Mouse (Mus musculus): ENCODE data around the gene Srpk3. TPM values are rescaled to one million over a fixed set of nuclear protein-coding genes. Genes with fewer than 3 reads are reported as not detected.

The Srpk3 gene
- polyA plus RNA-seq, 1 experiment: 23.5 TPM

DNA sequence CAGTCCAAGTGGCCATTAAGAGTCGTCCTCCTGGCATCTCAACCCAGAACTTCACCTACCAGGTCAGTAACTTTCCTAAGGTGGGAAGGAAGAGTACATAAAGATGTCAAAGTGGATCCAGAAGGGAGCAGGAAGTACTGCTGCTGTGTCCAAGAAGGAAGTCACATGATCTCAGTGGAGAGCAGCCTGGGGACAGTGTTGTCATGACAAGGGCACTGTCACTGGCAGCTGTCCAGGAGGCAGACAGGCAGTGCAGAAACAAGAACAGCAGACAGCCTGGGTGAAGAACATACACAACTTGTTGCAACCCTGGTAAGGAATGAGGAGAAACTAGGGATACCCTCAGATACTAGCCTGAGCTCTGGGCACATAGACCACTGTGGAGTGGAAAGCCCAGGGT, 8.9 kb upstream of the Srpk3 start:
- no peak overlapping the region for H3K4me3 ChIP-seq (ENCODE audit: insufficient read depth, low read length)
- TF ChIP-seq POLR2A (IDR thresholded peaks at IDR 0.05; ENCODE audit: extremely low read depth, insufficient read depth, low read length): no peak
- no peak for TF ChIP-seq CTCF (IDR thresholded peaks at IDR 0.05; ENCODE audit: extremely low read depth, insufficient read depth, low read length)
- H3K27ac ChIP-seq (ENCODE audit: insufficient read depth, low read length): no peak overlapping the region
- H3K4me1 ChIP-seq (ENCODE audit: control insufficient read depth, insufficient read depth, low read length): no peaks in the 10 kb centered on the region

DNA sequence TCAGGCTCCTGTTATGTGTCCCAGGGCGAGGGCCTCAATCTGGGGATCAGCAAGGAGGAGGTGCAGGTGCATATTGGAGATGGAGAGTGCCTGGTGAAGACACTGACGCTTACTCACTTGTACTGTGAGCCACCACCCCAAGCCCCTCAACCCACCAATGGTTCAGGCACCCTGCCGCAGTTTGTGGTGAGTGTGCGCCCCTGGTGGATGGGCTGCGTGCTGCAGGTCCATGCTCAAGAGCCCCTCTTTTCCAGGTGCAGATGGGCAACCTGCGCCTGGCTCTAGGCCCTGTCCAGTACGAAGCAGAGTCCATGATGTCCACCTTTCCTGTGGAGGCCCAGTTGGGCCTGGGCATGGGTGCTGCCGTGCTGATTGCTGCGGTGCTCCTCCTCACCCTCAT, 6.9 kb upstream of the Srpk3 start:
- no peak for TF ChIP-seq POLR2A (IDR thresholded peaks at IDR 0.05; ENCODE audit: extremely low read depth, insufficient read depth, low read length)
- TF ChIP-seq CTCF (IDR thresholded peaks at IDR 0.05; ENCODE audit: extremely low read depth, insufficient read depth, low read length): peak; percentile 42
- H3K4me3 ChIP-seq (ENCODE audit: insufficient read depth, low read length): no peak overlapping the region
- H3K4me1 ChIP-seq (ENCODE audit: control insufficient read depth, insufficient read depth, low read length): no peaks in the 10 kb centered on the region
- no peak overlapping the region for H3K27ac ChIP-seq (ENCODE audit: insufficient read depth, low read length)

DNA sequence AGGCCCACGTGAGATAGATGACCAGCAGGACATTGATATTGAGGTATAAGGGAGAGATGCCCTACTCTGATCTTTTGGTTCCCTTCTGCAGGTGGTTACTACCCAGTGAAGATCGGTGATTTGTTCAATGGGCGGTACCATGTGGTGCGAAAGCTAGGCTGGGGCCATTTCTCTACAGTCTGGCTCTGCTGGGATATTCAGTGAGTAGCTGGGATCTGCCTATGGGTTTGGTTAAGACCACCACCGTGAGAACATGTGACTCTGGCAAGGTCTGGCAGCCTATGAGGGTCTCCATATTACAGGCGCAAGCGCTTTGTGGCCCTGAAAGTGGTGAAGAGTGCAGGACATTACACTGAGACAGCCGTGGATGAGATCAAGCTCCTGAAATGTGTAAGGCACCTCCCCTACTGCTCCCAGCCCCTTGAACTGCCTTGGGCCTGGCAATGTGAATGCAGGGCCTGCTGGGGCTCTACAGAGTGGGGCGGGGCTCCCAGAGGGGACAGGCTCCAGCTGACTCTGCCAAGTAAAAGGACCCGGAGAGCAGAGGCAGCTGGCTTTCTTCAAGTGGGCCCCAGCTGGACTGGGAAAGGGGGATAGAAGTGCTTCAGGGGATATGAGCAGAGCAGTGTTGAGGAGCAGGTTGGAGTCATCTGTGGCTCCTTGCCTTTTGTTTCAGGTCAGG, 738 bp downstream of the Srpk3 start:
- Histone ChIP-seq H3K4me3 (ENCODE audit: insufficient read depth, low read length) (0 out of 2 replicates have a peak overlapping the region, but pooled peaks have one; percentile 5), H3K27ac (ENCODE audit: insufficient read depth, low read length) (peak overlapping the region; percentile 78), H3K4me1 (ENCODE audit: control insufficient read depth, insufficient read depth, low read length) (peaks cover 4% of the 10 kb centered on the region)
- no peak for TF ChIP-seq POLR2A (IDR thresholded peaks at IDR 0.05; ENCODE audit: extremely low read depth, insufficient read depth, low read length)
- TF ChIP-seq CTCF (IDR thresholded peaks at IDR 0.05; ENCODE audit: extremely low read depth, insufficient read depth, low read length): no peak

DNA sequence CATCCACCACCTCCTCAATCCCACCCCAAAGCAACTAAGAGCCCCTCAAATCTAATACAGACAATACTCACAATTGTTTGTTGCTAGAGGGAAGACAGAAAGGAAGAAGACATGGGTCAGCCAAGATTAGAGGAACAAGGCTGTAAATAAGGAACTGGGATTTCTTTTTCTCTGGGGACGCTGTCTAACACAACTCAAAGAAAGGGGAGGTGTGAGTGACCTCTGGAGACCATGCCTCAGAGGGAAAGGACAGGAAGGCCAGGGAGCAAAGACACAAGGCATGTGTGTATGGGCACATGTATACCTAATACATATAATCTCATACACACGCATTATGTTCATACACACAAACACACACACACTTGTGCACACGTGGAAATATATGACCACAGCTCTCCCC, 8.0 kb downstream of the Srpk3 start:
- TF ChIP-seq CTCF (IDR thresholded peaks at IDR 0.05; ENCODE audit: extremely low read depth, insufficient read depth, low read length) (no peak), POLR2A (IDR thresholded peaks at IDR 0.05; ENCODE audit: extremely low read depth, insufficient read depth, low read length) (no peak)
- Histone ChIP-seq H3K4me3 (ENCODE audit: insufficient read depth, low read length) (no peak overlapping the region), H3K4me1 (ENCODE audit: control insufficient read depth, insufficient read depth, low read length) (peaks cover 1% of the 10 kb centered on the region; the same call in 1 of the 2 replicates), H3K27ac (ENCODE audit: insufficient read depth, low read length) (no peak overlapping the region)

DNA sequence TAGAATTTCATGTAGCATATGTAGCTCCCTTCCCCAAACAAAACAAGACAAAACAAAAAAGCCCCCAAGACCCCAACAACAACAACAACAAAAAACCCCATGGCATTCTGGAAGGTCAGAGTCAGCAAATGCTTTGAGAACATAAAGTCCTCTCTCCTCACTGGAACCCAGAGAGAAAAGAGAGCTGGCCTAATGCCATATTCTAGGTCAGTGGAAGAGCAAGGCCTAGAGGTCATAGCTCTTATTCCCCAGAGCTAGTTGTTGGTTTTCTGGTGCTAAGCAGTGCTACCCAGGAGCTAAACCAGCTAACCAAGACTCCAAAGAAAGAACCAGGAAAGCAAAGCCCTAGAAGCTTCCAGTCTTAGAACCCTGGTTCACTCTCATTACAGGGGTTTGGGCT, 11.5 kb downstream of the Srpk3 start:
- Histone ChIP-seq H3K27ac (ENCODE audit: insufficient read depth, low read length) (peak overlapping the region; percentile 49; the same call in 1 of the 2 replicates), H3K4me3 (ENCODE audit: insufficient read depth, low read length) (peak overlapping the region; percentile 58), H3K4me1 (ENCODE audit: control insufficient read depth, insufficient read depth, low read length) (peaks cover 1% of the 10 kb centered on the region; the same call in 1 of the 2 replicates)
- TF ChIP-seq CTCF (IDR thresholded peaks at IDR 0.05; ENCODE audit: extremely low read depth, insufficient read depth, low read length): no peak
- no peak for TF ChIP-seq POLR2A (IDR thresholded peaks at IDR 0.05; ENCODE audit: extremely low read depth, insufficient read depth, low read length)

DNA sequence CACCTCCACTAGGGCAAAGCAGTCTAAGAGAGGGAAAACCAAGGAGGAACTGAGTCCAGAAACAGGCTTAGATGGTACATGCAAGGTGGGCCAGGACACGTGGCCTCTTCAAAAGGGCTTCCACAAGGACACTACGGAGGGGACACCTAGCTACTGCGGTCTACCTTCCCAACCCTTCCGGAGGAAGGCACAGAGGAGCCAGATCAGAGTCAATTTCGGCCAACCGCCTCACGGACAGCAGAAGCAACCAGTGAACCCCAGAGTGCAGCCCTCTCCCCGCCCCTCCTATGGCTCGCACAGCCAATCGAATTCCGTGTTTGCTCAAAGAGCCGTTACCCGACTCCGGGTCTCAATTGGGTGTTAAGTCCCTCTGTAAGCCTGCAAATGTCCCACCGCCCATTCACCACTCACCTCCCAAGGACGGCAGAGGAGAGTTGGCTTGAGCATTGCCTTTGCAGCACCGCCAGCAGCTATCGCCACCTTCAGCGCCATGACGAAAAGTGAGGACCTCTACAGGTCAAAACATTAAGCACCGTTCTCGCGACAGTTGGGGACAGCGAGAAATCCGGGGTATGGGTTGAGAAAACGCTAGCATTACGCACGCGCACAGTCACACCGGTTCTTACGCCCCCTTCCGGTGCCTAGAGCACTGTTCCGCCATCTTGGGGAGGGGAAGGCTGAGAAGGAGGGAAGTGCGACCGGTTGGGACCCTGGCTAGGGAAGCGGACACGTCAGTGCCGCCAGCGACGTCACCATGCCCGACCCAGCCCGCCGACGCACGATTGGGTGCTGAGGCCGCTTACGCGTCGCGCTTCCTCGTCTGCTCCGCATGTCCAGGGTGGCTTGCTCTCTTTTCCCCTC, 12.4 kb downstream of the Srpk3 start, which contains the start of the genes Idh3g and Ssr4:
Gene Idh3g, minus strand, starts transcription at position 534 of the 861 bp plus-strand sequence.
Gene Ssr4, plus strand, starts transcription at position 665 of the 861 bp plus-strand sequence.
- peaks cover 1% of the 10 kb centered on the region; the same call in 1 of the 2 replicates for H3K4me1 ChIP-seq (ENCODE audit: control insufficient read depth, insufficient read depth, low read length)
- peak within 1 kb of the TSS; percentile 49; the same call in 1 of the 2 replicates for H3K27ac ChIP-seq (ENCODE audit: insufficient read depth, low read length)
- TF ChIP-seq CTCF (IDR thresholded peaks at IDR 0.05; ENCODE audit: extremely low read depth, insufficient read depth, low read length) (no peak), POLR2A (IDR thresholded peaks at IDR 0.05; ENCODE audit: extremely low read depth, insufficient read depth, low read length) (no peak)
- H3K4me3 ChIP-seq (ENCODE audit: insufficient read depth, low read length): peak within 1 kb of the TSS; percentile 58

DNA sequence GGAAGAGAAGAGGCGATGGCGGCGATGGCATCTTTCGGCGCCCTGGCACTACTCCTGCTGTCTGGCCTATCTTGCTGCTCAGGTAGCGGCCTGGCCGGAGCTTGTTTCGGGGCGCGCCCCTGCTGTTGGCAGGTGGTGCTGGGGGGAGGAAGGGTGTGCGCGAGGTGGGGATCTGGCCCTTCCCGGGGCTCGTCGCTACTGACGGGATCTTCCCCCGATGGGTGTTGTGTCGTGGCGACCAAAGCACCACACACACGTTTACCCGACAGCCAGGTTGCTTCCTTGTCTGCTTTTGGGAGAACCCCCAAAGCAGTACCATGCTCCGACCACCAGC, 13.0 kb downstream of the Srpk3 start:
- Histone ChIP-seq H3K27ac (ENCODE audit: insufficient read depth, low read length) (peak overlapping the region; percentile 38; the same call in 1 of the 2 replicates), H3K4me1 (ENCODE audit: control insufficient read depth, insufficient read depth, low read length) (peaks cover 1% of the 10 kb centered on the region; the same call in 1 of the 2 replicates), H3K4me3 (ENCODE audit: insufficient read depth, low read length) (peak overlapping the region; percentile 58)
- TF ChIP-seq POLR2A (IDR thresholded peaks at IDR 0.05; ENCODE audit: extremely low read depth, insufficient read depth, low read length): no peak
- TF ChIP-seq CTCF (IDR thresholded peaks at IDR 0.05; ENCODE audit: extremely low read depth, insufficient read depth, low read length): no peak

DNA sequence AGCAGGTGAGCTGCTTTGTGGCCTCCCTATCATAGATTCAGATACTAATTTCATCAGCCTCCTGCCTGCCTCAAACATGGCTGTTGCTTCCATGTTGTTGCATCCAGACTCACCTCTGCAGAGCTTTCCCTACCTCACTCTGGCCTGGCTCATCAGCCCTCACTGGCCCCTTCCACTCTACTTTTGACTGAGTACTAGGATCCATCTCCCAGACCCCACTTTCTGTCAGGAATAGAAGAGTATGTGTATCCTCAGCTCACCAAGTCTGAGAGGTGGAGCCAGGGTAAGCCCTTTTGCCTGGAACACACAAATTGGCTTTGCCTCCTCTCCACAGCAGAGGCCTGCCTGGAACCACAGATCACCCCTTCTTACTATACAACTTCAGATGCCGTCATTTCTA, 14.3 kb downstream of the Srpk3 start:
- H3K27ac ChIP-seq (ENCODE audit: insufficient read depth, low read length): no peak overlapping the region
- no peaks in the 10 kb centered on the region; the same call in 1 of the 2 replicates for H3K4me1 ChIP-seq (ENCODE audit: control insufficient read depth, insufficient read depth, low read length)
- TF ChIP-seq CTCF (IDR thresholded peaks at IDR 0.05; ENCODE audit: extremely low read depth, insufficient read depth, low read length) (no peak), POLR2A (IDR thresholded peaks at IDR 0.05; ENCODE audit: extremely low read depth, insufficient read depth, low read length) (no peak)
- no peak overlapping the region for H3K4me3 ChIP-seq (ENCODE audit: insufficient read depth, low read length)

DNA sequence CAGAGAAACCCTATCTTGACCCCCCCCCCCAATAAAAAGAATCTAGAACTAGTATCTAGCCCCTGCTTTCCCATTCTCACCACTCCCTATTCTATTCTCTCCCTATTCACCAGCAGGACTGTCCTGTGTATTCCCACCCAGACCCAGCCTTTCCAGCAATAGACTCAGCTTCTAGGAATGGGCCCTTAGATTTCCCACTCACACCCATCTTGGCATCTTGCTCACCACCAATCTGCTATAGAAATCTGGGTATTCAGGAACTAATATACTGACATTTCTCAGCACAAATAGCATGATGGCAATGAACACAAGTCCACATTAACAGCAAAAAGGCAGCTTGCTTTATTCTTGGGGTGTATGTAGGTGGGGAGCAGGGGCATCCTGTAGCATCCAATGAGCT, 18.8 kb downstream of the Srpk3 start:
- H3K4me1 ChIP-seq (ENCODE audit: control insufficient read depth, insufficient read depth, low read length): no peaks in the 10 kb centered on the region; the same call in 1 of the 2 replicates
- no peak overlapping the region for H3K4me3 ChIP-seq (ENCODE audit: insufficient read depth, low read length)
- no peak overlapping the region; the same call in 1 of the 2 replicates for H3K27ac ChIP-seq (ENCODE audit: insufficient read depth, low read length)
- TF ChIP-seq POLR2A (IDR thresholded peaks at IDR 0.05; ENCODE audit: extremely low read depth, insufficient read depth, low read length) (no peak), CTCF (IDR thresholded peaks at IDR 0.05; ENCODE audit: extremely low read depth, insufficient read depth, low read length) (no peak)

All from cortical plate, adult 2 months (tissue).